ENCODE assay signal across 8 mouse cellular contexts in genomic region chr14:40964881-40965280, GRCm38 (mm10). TPM values are rescaled to one million over a fixed set of nuclear protein-coding genes. Genes with fewer than 3 reads are reported as not detected.
DNase-seq lines count a peak whose midpoint lies in the region; ATAC-seq and TF ChIP-seq lines count a peak whose summit lies in the region.

No protein-coding gene starts in this region.

- H3K27ac ChIP-seq in heart, embryonic 10.5 days: no peak overlapping the region
- peak overlapping the region; percentile 87; the same call in 1 of the 2 replicates for H3K27ac ChIP-seq in bone marrow macrophage, adult 2 months (ENCODE audit: insufficient read depth, low read depth, low read length)
- no peak overlapping the region for H3K27ac ChIP-seq in midbrain, embryonic 10.5 days (replicated peaks)

- DNase-seq in heart, embryonic 10.5 days (ENCODE audit: low spot score): no peak
- DNase-seq in heart, adult 18-20 months: no peak
- peak; percentile 72 for DNase-seq in induced T-regulatory cell, adult 2 months (ENCODE audit: low read depth)
- no peak for DNase-seq in midbrain, embryonic 10.5 days (ENCODE audit: low spot score)
- DNase-seq in adrenal gland, postnatal 4 days (ENCODE audit: low spot score in 2 of 2): no peak
- no peak for DNase-seq in layer of hippocampus, adult 9-10 months (ENCODE audit: low spot score)

- no peaks in the 10 kb centered on the region for H3K9me3 ChIP-seq in heart, embryonic 10.5 days
- H3K9me3 ChIP-seq in midbrain, embryonic 10.5 days (replicated peaks): no peaks in the 10 kb centered on the region

- no peak for TF ChIP-seq POLR2A in bone marrow macrophage, adult 2 months (IDR thresholded peaks at IDR 0.05; ENCODE audit: borderline replicate concordance, low read depth, low read length)

- H3K27me3 ChIP-seq in heart, embryonic 10.5 days (ENCODE audit: insufficient read depth, poor library complexity, severe bottlenecking): no peaks in the 10 kb centered on the region
- H3K27me3 ChIP-seq in midbrain, embryonic 10.5 days (ENCODE audit: low read depth, poor library complexity, severe bottlenecking): peaks cover 18% of the 10 kb centered on the region

- no peaks in the 10 kb centered on the region for H3K36me3 ChIP-seq in heart, embryonic 10.5 days
- H3K36me3 ChIP-seq in midbrain, embryonic 10.5 days: no peaks in the 10 kb centered on the region

- H3K4me3 ChIP-seq in heart, embryonic 10.5 days: peak overlapping the region; percentile 94
- peak overlapping the region; percentile 47 for H3K4me3 ChIP-seq in bone marrow macrophage, adult 2 months (ENCODE audit: insufficient read depth, low read length)
- H3K4me3 ChIP-seq in midbrain, embryonic 10.5 days: peak overlapping the region; percentile 91

- no peak for ATAC-seq in frontal cortex, adult (ENCODE audit: low TSS enrichment)

- no peak for TF ChIP-seq CTCF in bone marrow macrophage, adult 2 months (IDR thresholded peaks at IDR 0.05; ENCODE audit: low read depth, low read length)

- H3K4me1 ChIP-seq in heart, embryonic 10.5 days: peaks cover 52% of the 10 kb centered on the region
- peaks cover 49% of the 10 kb centered on the region for H3K4me1 ChIP-seq in bone marrow macrophage, adult 2 months (ENCODE audit: control insufficient read depth, insufficient read depth, low read length)
- H3K4me1 ChIP-seq in midbrain, embryonic 10.5 days: peaks cover 63% of the 10 kb centered on the region

RNA-seq across cellular contexts. Expression of gene Tspan14, which starts 1.7 kb away (rescaled TPM):
- 42.3 and 58.6 TPM in 2 replicates for polyA plus RNA-seq in heart, embryonic 10.5 days (2016; fragmentation: Nextera tagmentation; extraction: Ambion mirVana)
- total RNA-seq in heart, adult 18-20 months (2021): 10 to 100 TPM; 13.8 to 18.2 TPM
- 71.8 and 88.3 TPM in 2 replicates for polyA plus RNA-seq in bone marrow macrophage, adult 2 months (2012; ENCODE audit: insufficient read depth, insufficient read length, missing spikeins)
- polyA plus RNA-seq in midbrain, embryonic 10.5 days (2016; fragmentation: Nextera tagmentation; extraction: Ambion mirVana): 90.6 and 101 TPM in 2 replicates
- 10 to 100 TPM; 54.0 to 57.9 TPM for total RNA-seq in adrenal gland, postnatal 4 days (2021)

RNA-seq across cellular contexts. Expression of gene Fam213a, which starts 48.7 kb away (rescaled TPM):
- 76.8 and 81.5 TPM in 2 replicates for polyA plus RNA-seq in heart, embryonic 10.5 days (2016; fragmentation: Nextera tagmentation; extraction: Ambion mirVana)
- 10 to 100 TPM; 33.8 to 46.0 TPM for total RNA-seq in heart, adult 18-20 months (2021)
- polyA plus RNA-seq in bone marrow macrophage, adult 2 months (2012; ENCODE audit: insufficient read depth, insufficient read length, missing spikeins): 29.1 and 31.6 TPM in 2 replicates
- polyA plus RNA-seq in midbrain, embryonic 10.5 days (2016; fragmentation: Nextera tagmentation; extraction: Ambion mirVana): 45.4 and 46.5 TPM in 2 replicates
- total RNA-seq in adrenal gland, postnatal 4 days (2021): 10 to 100 TPM; 75.5 to 79.0 TPM
